Mouse (Mus musculus) hindbrain, embryonic 12.5 days (tissue): ENCODE measurements around the gene Ptpro. TPM values are rescaled to one million over a fixed set of nuclear protein-coding genes. Genes with fewer than 3 reads are reported as not detected.

Source experiments
- ATAC-seq: fragments of 200-750 bp; cut with Nextera tagmentation; 2 replicates; pipeline ENCODE4 v1.8.0; 2017; ENCODE audit warnings: moderate TSS enrichment; ENCODE audit not compliant: low FRiP score
- H3K27ac ChIP-seq: fragments of 300-500 bp; sonication (generic); 2 replicates; pipeline ENCODE4 v1.5.1; 2016; ENCODE audit warnings: mild to moderate bottlenecking
- H3K27me3 ChIP-seq: fragments of 300-500 bp; sonication (generic); 2 replicates; pipeline ENCODE4 v1.6.1; 2016; ENCODE audit warnings: mild to moderate bottlenecking
- H3K36me3 ChIP-seq: fragments of 300-500 bp; sonication (generic); 2 replicates; pipeline ENCODE4 v1.6.1; 2016; ENCODE audit warnings: mild to moderate bottlenecking
- H3K4me1 ChIP-seq: fragments of 300-500 bp; sonication (generic); 2 replicates; pipeline ENCODE4 v1.6.1; 2016
- H3K4me2 ChIP-seq: fragments of 300-500 bp; sonication (generic); replicated peaks from 2 replicates; pipeline ENCODE4 v1.6.1; 2016; ENCODE audit warnings: mild to moderate bottlenecking
- H3K4me3 ChIP-seq: fragments of 300-500 bp; sonication (generic); 2 replicates; pipeline ENCODE4 v1.5.1; 2016; ENCODE audit warnings: mild to moderate bottlenecking
- H3K9ac ChIP-seq: fragments of 300-500 bp; sonication (generic); 2 replicates; pipeline ENCODE4 v1.6.1; 2016; ENCODE audit warnings: mild to moderate bottlenecking, moderate library complexity
- H3K9me3 ChIP-seq: fragments of 300-500 bp; sonication (generic); replicated peaks from 2 replicates; pipeline ENCODE4 v1.6.1; 2016; ENCODE audit warnings: mild to moderate bottlenecking
- WGBS: fragments of 180-500 bp; shearing (Covaris S2); methylation state at CpG from one replicate; pipeline ENCODE4 v1.1.7; 2016; 5-methylcytosine and 5-hydroxymethylcytosine counted together
- polyA plus RNA-seq: library from polyadenylated mRNA; unstranded; fragments of >200 nt; fragmentation: Nextera tagmentation; extraction: Ambion mirVana; gene quantifications from 2 replicates; pipeline ENCODE4 v1.2.1, GENCODE M21; 2016

Gene Ptpro
- polyA plus RNA-seq, 1 experiment from 2014 or later, result 26.1 TPM

DNA sequence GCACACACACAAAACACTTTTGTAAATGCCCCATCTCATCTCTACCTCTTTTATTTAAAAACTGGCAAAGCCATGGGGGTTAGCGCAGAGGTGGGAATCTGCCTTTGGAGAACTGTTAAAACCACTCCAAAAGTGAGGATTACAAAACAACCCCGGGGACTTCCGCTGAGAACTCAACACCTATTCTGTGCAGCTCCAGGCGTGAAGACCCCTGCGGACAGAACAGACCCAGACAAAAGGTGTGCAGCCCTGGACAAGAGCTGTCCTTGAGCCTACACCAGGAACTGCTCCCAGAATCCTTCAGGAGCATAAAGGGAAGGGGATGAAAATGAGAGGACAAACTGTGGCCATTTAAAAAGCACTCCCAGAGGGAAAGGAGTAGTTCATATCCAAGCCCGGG, 243.1 kb downstream of the Ptpro start:
- Histone ChIP-seq H3K4me2 (no peak overlapping the region), H3K4me1 (no peaks in the 10 kb centered on the region), H3K36me3 (no peaks in the 10 kb centered on the region), H3K9ac (no peak overlapping the region), H3K4me3 (no peak overlapping the region), H3K9me3 (no peaks in the 10 kb centered on the region), H3K27me3 (no peaks in the 10 kb centered on the region), H3K27ac (no peak overlapping the region)
- 66% methylated on average over 6 of the region's 6 CpGs for WGBS
- no peak for ATAC-seq

DNA sequence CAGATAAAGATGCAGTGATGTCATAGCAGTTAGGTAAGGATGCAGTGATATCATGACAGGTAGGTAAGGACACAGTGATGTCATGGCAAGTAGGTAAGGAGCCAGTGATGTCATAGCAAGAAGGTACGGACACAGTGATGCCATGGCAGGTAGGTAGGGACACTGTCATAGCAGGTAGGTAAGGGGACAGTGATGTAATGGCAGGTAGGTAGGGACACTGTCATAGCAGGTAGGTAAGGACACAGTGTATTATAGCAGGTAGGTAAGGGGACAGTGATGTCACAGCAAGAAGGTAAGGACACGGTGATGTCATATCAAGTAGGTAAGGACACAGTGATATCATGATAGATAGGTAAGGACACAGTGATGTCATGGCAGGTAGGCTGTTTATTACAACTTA, 244.4 kb downstream of the Ptpro start:
- Histone ChIP-seq H3K9me3 (no peaks in the 10 kb centered on the region), H3K27me3 (no peaks in the 10 kb centered on the region), H3K27ac (no peak overlapping the region), H3K4me1 (no peaks in the 10 kb centered on the region), H3K4me2 (no peak overlapping the region), H3K4me3 (no peak overlapping the region), H3K36me3 (no peaks in the 10 kb centered on the region), H3K9ac (no peak overlapping the region)
- 96% methylated on average over 2 of the region's 2 CpGs for WGBS
- no peak for ATAC-seq

DNA sequence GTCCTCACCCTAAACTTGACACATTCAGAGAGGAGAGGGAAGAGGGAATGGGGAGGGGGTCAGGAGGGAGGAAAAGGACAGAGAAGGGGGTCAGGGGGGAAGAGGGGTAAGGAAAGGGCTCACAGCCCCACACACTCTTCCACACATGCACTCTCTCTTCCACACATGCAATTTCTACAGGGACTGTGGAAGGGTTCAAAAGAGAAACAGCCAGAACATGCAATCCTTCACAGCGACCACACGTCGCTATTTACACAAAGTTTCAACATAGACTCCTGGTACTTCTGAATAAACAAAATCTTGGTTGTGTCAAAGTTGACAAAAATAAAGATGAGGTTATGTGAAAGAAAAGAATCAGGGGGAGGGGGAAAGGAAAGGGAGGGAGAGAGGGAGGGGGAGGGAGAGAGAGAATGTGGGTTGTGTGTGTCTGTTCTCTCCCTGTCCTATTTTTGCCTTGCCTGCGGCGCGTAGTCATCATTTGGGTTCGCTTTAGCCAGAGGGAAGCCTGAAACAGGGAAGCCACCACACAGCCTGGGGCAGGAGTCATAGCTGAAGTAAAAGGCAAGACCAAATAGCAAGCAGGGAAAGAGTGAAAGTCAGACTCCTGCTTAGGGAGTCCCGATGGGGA, 245.2 kb downstream of the Ptpro start:
- Histone ChIP-seq H3K27ac (no peak overlapping the region), H3K27me3 (no peaks in the 10 kb centered on the region), H3K4me1 (no peaks in the 10 kb centered on the region), H3K4me3 (no peak overlapping the region), H3K4me2 (no peak overlapping the region), H3K9ac (no peak overlapping the region), H3K36me3 (no peaks in the 10 kb centered on the region), H3K9me3 (no peaks in the 10 kb centered on the region)
- no peak for ATAC-seq
- 91% methylated on average over 8 of the region's 8 CpGs for WGBS

DNA sequence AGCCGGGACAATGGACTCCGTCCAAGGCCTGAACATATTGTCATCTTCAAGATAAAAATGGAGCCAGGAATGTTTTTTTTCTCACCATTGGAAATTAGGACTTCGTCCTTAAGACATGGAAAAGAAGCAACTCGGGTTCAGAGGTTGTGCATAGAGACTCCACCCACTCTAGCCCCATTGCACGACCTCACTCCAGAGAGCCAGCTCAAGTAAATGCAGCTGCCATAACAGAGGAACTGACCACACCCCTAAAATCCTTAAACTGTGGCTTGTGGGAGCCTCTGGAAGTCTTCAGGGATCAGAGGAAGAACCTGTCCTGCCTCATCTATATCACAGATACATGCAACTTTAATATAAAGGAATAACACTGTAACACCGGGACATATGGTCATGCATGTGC, 246.7 kb downstream of the Ptpro start:
- Histone ChIP-seq H3K9me3 (no peaks in the 10 kb centered on the region), H3K36me3 (no peaks in the 10 kb centered on the region), H3K27me3 (no peaks in the 10 kb centered on the region), H3K4me3 (no peak overlapping the region), H3K4me2 (no peak overlapping the region), H3K4me1 (no peaks in the 10 kb centered on the region), H3K9ac (no peak overlapping the region), H3K27ac (no peak overlapping the region)
- no peak for ATAC-seq
- WGBS, result 81% methylated on average over 6 of the region's 6 CpGs

DNA sequence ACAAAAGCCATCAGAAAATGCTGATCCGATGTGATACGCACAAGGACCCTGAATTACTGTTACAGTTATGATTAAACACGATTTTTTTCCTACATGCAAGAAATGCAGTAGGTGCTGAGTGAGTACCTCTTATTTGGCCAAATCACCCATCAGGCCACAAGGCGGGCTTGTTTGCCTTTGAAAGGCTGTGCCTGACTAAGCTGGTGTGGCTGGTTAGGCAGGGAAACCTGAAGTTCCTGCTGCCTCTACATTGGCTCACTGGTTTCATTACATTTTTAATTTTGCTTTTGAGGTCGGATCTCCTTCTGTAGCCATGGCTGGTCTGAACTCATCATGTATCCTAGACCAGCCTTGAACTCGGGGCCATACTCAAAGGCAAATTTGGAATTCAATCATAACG, 250.9 kb downstream of the Ptpro start:
- Histone ChIP-seq H3K4me2 (no peak overlapping the region), H3K27ac (no peak overlapping the region), H3K27me3 (no peaks in the 10 kb centered on the region), H3K9me3 (no peaks in the 10 kb centered on the region), H3K4me1 (no peaks in the 10 kb centered on the region), H3K9ac (no peak overlapping the region), H3K36me3 (no peaks in the 10 kb centered on the region), H3K4me3 (no peak overlapping the region)
- WGBS, result 90% methylated on average over 7 of the region's 7 CpGs
- ATAC-seq, result no peak

DNA sequence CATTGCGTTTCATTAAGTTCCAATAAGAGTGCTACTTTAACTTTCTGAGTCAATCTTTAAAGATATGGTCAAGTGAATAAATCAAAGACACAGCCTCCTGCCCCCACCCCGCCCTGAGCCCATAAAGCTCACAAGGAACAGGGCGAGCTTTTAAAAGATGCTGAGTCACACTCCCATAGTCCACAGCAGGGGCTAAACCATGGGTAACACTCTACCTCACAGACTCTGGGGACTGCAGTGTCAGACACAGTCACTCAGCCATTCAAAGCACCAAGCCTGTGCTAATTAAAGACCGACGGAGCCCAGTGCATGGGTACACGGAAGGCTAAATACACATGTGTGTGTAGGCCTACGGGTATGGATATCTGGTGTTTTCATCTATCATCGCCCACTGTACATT, 251.3 kb downstream of the Ptpro start:
- Histone ChIP-seq H3K4me2 (no peak overlapping the region), H3K4me1 (no peaks in the 10 kb centered on the region), H3K9ac (no peak overlapping the region), H3K4me3 (no peak overlapping the region), H3K9me3 (no peaks in the 10 kb centered on the region), H3K36me3 (no peaks in the 10 kb centered on the region; the same call in 1 of the 2 replicates), H3K27me3 (no peaks in the 10 kb centered on the region), H3K27ac (no peak overlapping the region)
- 82% methylated on average over 8 of the region's 8 CpGs for WGBS
- no peak for ATAC-seq

DNA sequence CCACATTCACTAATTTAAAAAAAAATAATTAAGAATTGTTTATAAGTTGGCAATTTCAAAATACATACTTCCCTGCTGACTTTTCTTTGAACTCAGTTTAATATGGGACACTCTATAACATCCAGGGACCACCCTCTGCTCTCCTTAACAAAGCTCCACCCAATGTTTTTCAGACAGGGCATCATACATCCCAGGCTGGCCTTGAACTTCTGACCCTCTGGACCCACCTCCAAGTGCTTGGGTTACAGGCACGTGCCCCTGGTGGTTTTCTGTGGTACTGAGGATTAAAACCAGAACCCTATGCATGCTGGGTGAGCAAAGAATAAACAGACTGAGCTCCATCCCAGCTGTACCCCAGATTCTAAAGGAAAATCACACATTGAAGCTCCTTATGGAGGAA, 251.9 kb downstream of the Ptpro start:
- 59% methylated on average over 1 of the region's 1 CpGs for WGBS
- H3K27me3 ChIP-seq, result no peaks in the 10 kb centered on the region
- no peaks in the 10 kb centered on the region for H3K9me3 ChIP-seq
- H3K4me1 ChIP-seq, result no peaks in the 10 kb centered on the region
- no peak overlapping the region for H3K4me2 ChIP-seq
- H3K36me3 ChIP-seq, result no peaks in the 10 kb centered on the region; the same call in 1 of the 2 replicates
- no peak overlapping the region for H3K4me3 ChIP-seq
- no peak overlapping the region for H3K27ac ChIP-seq
- H3K9ac ChIP-seq, result no peak overlapping the region
- no peak for ATAC-seq

DNA sequence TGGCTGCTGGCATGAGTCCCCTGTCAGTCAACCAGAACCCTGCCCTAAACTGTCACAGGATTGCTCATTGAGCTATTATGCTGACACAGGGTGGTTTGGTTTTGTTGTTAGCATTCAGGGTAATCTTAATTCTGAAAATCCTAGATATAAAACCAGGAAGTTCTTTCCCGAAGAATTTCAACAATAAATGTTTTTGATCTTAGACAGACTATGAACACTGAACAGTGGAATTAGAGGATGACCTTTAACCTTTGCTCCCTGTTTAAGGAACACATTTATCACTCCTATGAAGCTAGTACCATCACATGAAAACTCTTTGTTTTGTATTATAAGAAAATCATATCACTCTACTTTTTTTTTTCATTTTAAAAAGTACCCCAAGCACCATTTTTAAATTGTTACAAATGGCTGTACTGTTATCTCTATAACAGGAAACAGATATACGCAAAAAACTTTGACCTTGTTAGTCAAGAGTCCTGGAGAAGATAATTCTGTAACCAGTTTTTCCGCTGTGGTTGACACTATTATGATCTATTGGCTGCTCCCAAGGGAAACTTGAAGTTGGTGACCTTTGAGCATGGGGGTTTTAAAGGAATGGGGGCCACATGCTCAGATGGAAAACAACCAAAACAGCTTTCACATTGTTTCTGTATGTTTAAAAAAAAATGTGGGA, 253.6 kb downstream of the Ptpro start:
- no peaks in the 10 kb centered on the region; the same call in 1 of the 2 replicates for H3K36me3 ChIP-seq
- no peaks in the 10 kb centered on the region for H3K27me3 ChIP-seq
- no peaks in the 10 kb centered on the region for H3K9me3 ChIP-seq
- no peak overlapping the region for H3K4me3 ChIP-seq
- no peak for ATAC-seq
- 85% methylated on average over 3 of the region's 3 CpGs for WGBS
- no peak overlapping the region for H3K4me2 ChIP-seq
- no peak overlapping the region for H3K27ac ChIP-seq
- H3K9ac ChIP-seq, result no peak overlapping the region
- H3K4me1 ChIP-seq, result no peaks in the 10 kb centered on the region

DNA sequence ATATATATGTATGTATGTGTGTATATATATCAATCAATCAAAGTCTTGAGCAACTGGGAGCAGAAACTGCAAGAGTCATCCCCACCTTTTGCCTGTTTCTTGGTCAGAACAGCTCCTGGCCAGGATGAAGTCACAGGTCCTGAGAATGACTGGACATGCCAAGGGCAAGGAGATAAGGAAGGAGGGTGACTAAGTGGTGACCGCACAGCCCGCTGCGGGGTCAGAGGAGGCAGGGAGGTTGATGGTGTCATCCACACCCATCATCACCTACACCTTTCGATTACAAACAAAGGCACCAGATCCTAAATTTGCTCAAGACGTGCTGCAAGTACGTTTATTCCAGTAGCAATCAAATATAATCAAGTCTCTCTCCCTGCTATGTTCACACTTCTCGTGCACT, 254.4 kb downstream of the Ptpro start:
- no peaks in the 10 kb centered on the region; the same call in 1 of the 2 replicates for H3K36me3 ChIP-seq
- no peak for ATAC-seq
- WGBS, result 96% methylated on average over 7 of the region's 7 CpGs
- H3K9ac ChIP-seq, result no peak overlapping the region
- H3K4me1 ChIP-seq, result no peaks in the 10 kb centered on the region
- no peaks in the 10 kb centered on the region for H3K9me3 ChIP-seq
- no peak overlapping the region for H3K4me2 ChIP-seq
- no peak overlapping the region for H3K27ac ChIP-seq
- no peaks in the 10 kb centered on the region for H3K27me3 ChIP-seq
- no peak overlapping the region for H3K4me3 ChIP-seq

DNA sequence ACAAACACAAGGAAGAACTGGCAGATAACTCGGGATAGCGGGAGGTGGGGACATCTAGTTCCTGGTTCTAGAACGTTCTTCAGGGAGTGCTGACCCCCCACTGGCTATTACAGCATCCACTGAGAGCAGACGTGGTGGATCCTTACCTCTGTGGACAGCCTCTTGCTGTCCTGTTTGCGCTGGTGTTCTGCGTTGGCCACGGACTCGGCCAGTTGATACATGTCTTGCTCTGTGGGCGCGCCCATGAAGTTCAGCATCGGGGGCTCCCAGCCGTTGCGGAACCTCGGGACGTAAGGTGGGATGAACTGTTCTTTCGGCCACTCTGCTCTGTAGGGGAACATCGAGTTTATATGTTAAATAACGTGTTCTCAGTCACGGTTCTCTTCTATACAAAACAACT, 256.8 kb downstream of the Ptpro start:
- no peak overlapping the region for H3K4me2 ChIP-seq
- H3K9ac ChIP-seq, result no peak overlapping the region
- H3K4me3 ChIP-seq, result no peak overlapping the region
- WGBS, result 95% methylated on average over 19 of the region's 19 CpGs
- no peaks in the 10 kb centered on the region for H3K27me3 ChIP-seq
- no peaks in the 10 kb centered on the region for H3K4me1 ChIP-seq
- no peak overlapping the region for H3K27ac ChIP-seq
- ATAC-seq, result no peak
- H3K9me3 ChIP-seq, result no peaks in the 10 kb centered on the region
- no peaks in the 10 kb centered on the region; the same call in 1 of the 2 replicates for H3K36me3 ChIP-seq

DNA sequence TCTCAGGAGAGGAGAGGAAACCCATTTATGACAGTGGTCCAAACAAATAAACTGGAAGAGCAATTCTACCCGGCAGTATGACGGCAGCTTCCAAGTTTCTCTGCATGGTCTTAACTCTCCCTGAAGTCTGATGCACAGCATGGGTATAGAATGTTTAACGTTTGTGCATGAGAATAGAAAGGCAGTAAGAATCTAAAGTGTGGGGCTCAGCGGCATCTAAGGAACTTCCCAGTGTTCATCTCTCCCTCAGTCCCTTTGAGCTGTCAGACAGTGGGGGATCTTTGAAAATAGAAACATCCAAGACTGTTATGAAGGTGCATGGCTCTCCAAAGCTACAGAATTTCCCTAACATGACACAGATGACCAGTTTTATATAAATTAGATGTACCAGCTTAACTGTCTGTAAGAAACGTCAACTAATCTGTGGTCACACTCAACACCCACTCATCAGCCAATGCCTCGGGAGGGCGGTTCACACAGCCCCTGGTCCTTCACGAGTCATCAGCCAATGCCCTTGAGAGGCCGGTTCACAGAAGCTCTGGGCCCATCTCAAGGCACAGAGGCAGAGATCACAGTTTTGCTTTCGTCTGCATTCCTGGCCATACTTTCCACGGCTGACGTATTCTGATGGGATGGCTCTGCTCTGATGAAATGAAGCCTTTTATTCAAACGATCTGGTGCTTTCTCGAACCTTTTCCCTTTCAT, 257.4 kb downstream of the Ptpro start:
- no peak for ATAC-seq
- no peaks in the 10 kb centered on the region; the same call in 1 of the 2 replicates for H3K36me3 ChIP-seq
- no peak overlapping the region for H3K4me3 ChIP-seq
- no peaks in the 10 kb centered on the region for H3K9me3 ChIP-seq
- 86% methylated on average over 14 of the region's 14 CpGs for WGBS
- H3K4me2 ChIP-seq, result no peak overlapping the region
- H3K27ac ChIP-seq, result no peak overlapping the region
- no peak overlapping the region for H3K9ac ChIP-seq
- no peaks in the 10 kb centered on the region for H3K27me3 ChIP-seq
- no peaks in the 10 kb centered on the region for H3K4me1 ChIP-seq

DNA sequence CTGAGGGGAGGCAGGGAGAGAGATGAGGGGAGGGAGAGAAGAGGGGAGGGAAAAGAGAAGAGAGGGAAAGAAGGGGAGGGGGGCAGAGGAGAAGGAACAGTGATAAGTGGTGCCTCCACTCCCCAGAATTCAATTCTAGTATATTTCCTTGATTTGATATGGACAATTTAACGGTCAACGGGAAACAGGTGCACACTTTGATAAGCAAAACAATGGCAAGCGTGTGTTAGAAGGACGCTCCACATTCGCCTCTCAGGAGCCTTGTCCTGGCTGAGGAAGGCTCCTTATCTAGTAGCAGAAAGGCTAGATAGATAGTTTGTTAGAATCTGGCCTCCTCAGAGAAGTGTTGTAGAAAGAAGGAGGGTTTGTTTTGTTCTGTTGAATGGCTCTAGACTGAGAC, 260.6 kb downstream of the Ptpro start:
- no peak for ATAC-seq
- Histone ChIP-seq H3K4me3 (no peak overlapping the region), H3K9me3 (no peaks in the 10 kb centered on the region), H3K36me3 (no peaks in the 10 kb centered on the region; the same call in 1 of the 2 replicates), H3K9ac (no peak overlapping the region), H3K4me2 (no peak overlapping the region), H3K27me3 (no peaks in the 10 kb centered on the region), H3K4me1 (no peaks in the 10 kb centered on the region), H3K27ac (no peak overlapping the region)
- WGBS, result 75% methylated on average over 5 of the region's 5 CpGs
